Mouse (Mus musculus) cerebellum, postnatal 10 days (tissue): ENCODE measurements at regions not wholly inside any gene's neighbourhood (a gene's known extent, or its start where the extent isn't known, plus 50 kb on each side); places are given as distances from the start of the nearest gene placed in this dataset.

Experiments used
- DNase-seq, 2 experiments: peaks; one replicate each; pipeline ENCODE4 v3.0.0; 2021; ENCODE audit warnings: mixed read lengths in 2 of 2

DNA sequence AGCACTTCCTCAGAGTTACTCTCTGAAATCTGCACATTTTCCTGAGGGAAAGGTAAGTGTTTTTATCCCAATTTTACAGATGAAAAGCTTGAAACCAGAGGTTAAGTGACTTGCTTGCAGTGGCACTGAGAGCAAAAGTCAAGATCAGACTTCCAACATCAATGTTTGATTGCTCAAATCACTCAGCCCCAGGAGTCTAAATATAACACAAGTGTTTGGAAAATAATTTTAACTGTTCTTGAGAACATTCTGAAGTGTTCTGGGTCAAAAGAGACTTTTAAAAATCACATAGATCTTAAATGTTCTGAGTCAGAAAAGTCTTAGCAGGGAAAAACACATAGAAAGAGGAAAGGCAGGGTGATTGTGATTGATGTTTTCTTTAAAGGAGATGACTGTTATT lies 848.6 kb upstream of the Cntnap5a start:
- no peak for DNase-seq

DNA sequence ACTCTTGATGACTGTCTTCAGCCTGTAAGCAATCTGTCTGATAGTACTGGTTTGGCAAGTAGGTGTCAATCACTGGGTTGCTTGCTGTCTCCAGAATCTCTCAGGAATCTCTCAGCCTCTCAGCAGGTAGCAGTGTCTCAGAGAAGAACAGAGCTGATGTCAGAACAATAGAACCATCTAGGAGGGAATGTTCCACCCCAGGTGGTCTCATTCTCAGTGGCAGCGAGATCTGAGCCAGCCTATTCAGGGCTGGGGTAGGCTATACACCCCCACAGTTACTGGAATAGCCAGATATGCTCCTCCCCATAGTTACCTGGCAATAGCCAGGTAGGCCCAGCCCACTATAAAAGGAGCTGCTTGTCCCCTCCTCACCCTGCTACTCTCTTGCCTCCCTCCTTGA lies 834.9 kb upstream of the Cntnap5a start:
- DNase-seq, result no peak

DNA sequence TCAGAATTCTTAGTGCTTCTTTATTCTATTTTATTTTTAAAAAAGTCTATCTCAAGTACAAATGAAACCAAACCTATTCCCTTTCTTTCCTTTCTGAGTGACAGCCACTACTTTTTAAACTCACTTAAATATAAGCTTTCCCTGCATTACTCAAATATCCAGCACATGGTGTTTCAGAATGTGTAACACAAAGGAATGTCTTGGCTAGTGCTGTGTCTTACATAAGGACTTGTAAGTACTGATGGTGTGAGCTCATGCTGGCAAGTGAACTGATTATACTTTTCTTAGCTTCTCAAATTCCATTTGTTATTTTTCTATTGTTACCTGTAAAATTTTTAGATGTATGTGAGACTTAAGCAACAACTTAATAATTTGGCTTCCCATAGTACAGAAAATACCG lies 823.6 kb upstream of the Cntnap5a start:
- no peak for DNase-seq

- DNase-seq, result peak; percentile 70 to 71
Observed at GRCm38 (mm10) chr1:114862927-114863326, 821.6 kb upstream of the Cntnap5a start.

- DNase-seq, result no peak
Observed at GRCm38 (mm10) chr1:114875791-114876190, 808.8 kb upstream of the Cntnap5a start.
